Mouse (Mus musculus): ENCODE data around the gene Ryr1.
"Not testable (repeated sequence)": the region's sequence is repeated elsewhere in the genome, so short reads cannot be mapped to it uniquely, and the experiment has no call there.

Ryr1 gene

GRCm38 (mm10) chr7:29079419-29079950, 45.5 kb downstream of the Ryr1 start:
- no peak for DNase-seq (ENCODE audit: low spot score)

- DNase-seq (ENCODE audit: low spot score) = no peak
Measured at GRCm38 (mm10) chr7:29076977-29077376, 48.0 kb downstream of the Ryr1 start.

- no peak for DNase-seq (ENCODE audit: low spot score)
Measured at GRCm38 (mm10) chr7:29075208-29075607, 49.8 kb downstream of the Ryr1 start.

GRCm38 (mm10) chr7:29072689-29073088, 52.3 kb downstream of the Ryr1 start:
- DNase-seq (ENCODE audit: low spot score) = no peak

GRCm38 (mm10) chr7:29071169-29071891, 53.6 kb downstream of the Ryr1 start:
- DNase-seq (ENCODE audit: low spot score) = no peak

- no peak for DNase-seq (ENCODE audit: low spot score)
Measured at GRCm38 (mm10) chr7:29070364-29071168, 54.4 kb downstream of the Ryr1 start.

GRCm38 (mm10) chr7:29067758-29068157, 57.2 kb downstream of the Ryr1 start:
- DNase-seq (ENCODE audit: low spot score) = no peak

- not testable (repeated sequence) for DNase-seq (ENCODE audit: low spot score)
Measured at GRCm38 (mm10) chr7:29063476-29063875, 61.5 kb downstream of the Ryr1 start.

GRCm38 (mm10) chr7:29061522-29062037, 63.4 kb downstream of the Ryr1 start:
- DNase-seq (ENCODE audit: low spot score) = no peak

- DNase-seq (ENCODE audit: low spot score) = no peak
Measured at GRCm38 (mm10) chr7:29059445-29059844, 65.5 kb downstream of the Ryr1 start.

- no peak for DNase-seq (ENCODE audit: low spot score)
Measured at GRCm38 (mm10) chr7:29052821-29053220, 72.2 kb downstream of the Ryr1 start.

GRCm38 (mm10) chr7:29050797-29051196, 74.2 kb downstream of the Ryr1 start:
- no peak for DNase-seq (ENCODE audit: low spot score)

GRCm38 (mm10) chr7:29048615-29049014, 76.4 kb downstream of the Ryr1 start:
- no peak for DNase-seq (ENCODE audit: low spot score)

- no peak for DNase-seq (ENCODE audit: low spot score)
Measured at GRCm38 (mm10) chr7:29048070-29048469, 76.9 kb downstream of the Ryr1 start.

- no peak for DNase-seq (ENCODE audit: low spot score)
Measured at GRCm38 (mm10) chr7:29046533-29046932, 78.4 kb downstream of the Ryr1 start.

- DNase-seq (ENCODE audit: low spot score) = no peak
Measured at GRCm38 (mm10) chr7:29044302-29044701, 80.7 kb downstream of the Ryr1 start.

- DNase-seq (ENCODE audit: low spot score) = no peak
Measured at GRCm38 (mm10) chr7:29043674-29044057, 81.3 kb downstream of the Ryr1 start.

GRCm38 (mm10) chr7:29043016-29043673, 81.8 kb downstream of the Ryr1 start:
- DNase-seq (ENCODE audit: low spot score) = no peak

- no peak for DNase-seq (ENCODE audit: low spot score)
Measured at GRCm38 (mm10) chr7:29041194-29041593, 83.8 kb downstream of the Ryr1 start.

- peak; percentile 43 for DNase-seq (ENCODE audit: low spot score)
Measured at GRCm38 (mm10) chr7:29039985-29040661, 84.9 kb downstream of the Ryr1 start.

- peak; percentile 96 for DNase-seq (ENCODE audit: low spot score)
Measured at GRCm38 (mm10) chr7:29039604-29039984, 85.4 kb downstream of the Ryr1 start.

- DNase-seq (ENCODE audit: low spot score) = no peak
Measured at GRCm38 (mm10) chr7:29037261-29037660, 87.7 kb downstream of the Ryr1 start.

Data from c-Kit-positive CD71-positive TER-119-positive erythroid progenitor cells, embryonic 14.5 days (primary cell).